Mouse (Mus musculus): ENCODE data around the gene C4bp.
"Not testable (repeated sequence)": the region's sequence is repeated elsewhere in the genome, so short reads cannot be mapped to it uniquely, and the experiment has no call there.

Gene C4bp

GRCm38 (mm10) chr1:130661454-130661853 lies at the start of gene C4bp:
Gene C4bp, minus strand, starts transcription at chr1:130661632.
- DNase-seq, result no peak

- no peak for DNase-seq
These were observed 49.0 kb upstream of the C4bp start for GRCm38 (mm10) chr1:130710283-130711080.

- DNase-seq, result no peak
These were observed 42.2 kb upstream of the C4bp start for GRCm38 (mm10) chr1:130703613-130704012.

- no peak for DNase-seq
These were observed 40.5 kb upstream of the C4bp start for GRCm38 (mm10) chr1:130701976-130702375.

GRCm38 (mm10) chr1:130699937-130700633 lies 38.7 kb upstream of the C4bp start:
- peak; percentile 51 for DNase-seq

- DNase-seq, result no peak
These were observed 37.2 kb upstream of the C4bp start for GRCm38 (mm10) chr1:130698601-130699000.

GRCm38 (mm10) chr1:130683905-130684304 lies 22.5 kb upstream of the C4bp start:
- DNase-seq, result no peak

- DNase-seq, result no peak
These were observed 20.4 kb upstream of the C4bp start for GRCm38 (mm10) chr1:130681656-130682413.

- no peak for DNase-seq
These were observed 19.6 kb upstream of the C4bp start for GRCm38 (mm10) chr1:130681075-130681474.

GRCm38 (mm10) chr1:130678551-130678950 lies 17.1 kb upstream of the C4bp start:
- no peak for DNase-seq

GRCm38 (mm10) chr1:130663576-130663975 lies 2.1 kb upstream of the C4bp start:
- DNase-seq, result not testable (repeated sequence)

GRCm38 (mm10) chr1:130659641-130660040 lies 1.8 kb downstream of the C4bp start:
- DNase-seq, result not testable (repeated sequence)

- DNase-seq, result no peak
These were observed 17.3 kb downstream of the C4bp start for GRCm38 (mm10) chr1:130644103-130644502.

GRCm38 (mm10) chr1:130640967-130641366 lies 20.5 kb downstream of the C4bp start:
- no peak for DNase-seq

- DNase-seq, result no peak
These were observed 27.5 kb downstream of the C4bp start for GRCm38 (mm10) chr1:130633761-130634410.

- DNase-seq, result no peak
These were observed 28.1 kb downstream of the C4bp start for GRCm38 (mm10) chr1:130633316-130633715.

GRCm38 (mm10) chr1:130629521-130629920 lies 31.9 kb downstream of the C4bp start, which contains the start of gene Zp3r:
Gene Zp3r, minus strand, starts transcription at chr1:130629621.
- DNase-seq, result no peak

- DNase-seq, result no peak
These were observed 65.1 kb downstream of the C4bp start for GRCm38 (mm10) chr1:130596291-130596690.

GRCm38 (mm10) chr1:130588659-130589058 lies 72.8 kb downstream of the C4bp start:
- DNase-seq, result no peak
